In genomic region chr10:128673763-128674468, GRCm38 (mm10) we compare ENCODE assay signal across 8 mouse cellular contexts. TPM values are rescaled to one million over a fixed set of nuclear protein-coding genes. Genes with fewer than 3 reads are reported as not detected.
A peak's percentile ranks its signal among the peaks of the same experiment; 100 is the strongest.
DNase-seq lines count a peak whose midpoint lies in the region; ATAC-seq and TF ChIP-seq lines count a peak whose summit lies in the region.

TSS of gene Suox (minus strand) at chr10:128674073.

- H3K9me3 ChIP-seq in ES-E14 (ENCODE audit: control insufficient read depth, insufficient read depth, low read depth, low read length) = no peaks in the 10 kb centered on the region
- no peaks in the 10 kb centered on the region for H3K9me3 ChIP-seq in forebrain, postnatal 0 days (ENCODE audit: low read length)
- H3K9me3 ChIP-seq in neural tube, embryonic 15.5 days (replicated peaks) = no peaks in the 10 kb centered on the region

- intact Hi-C loops in heart, postnatal 36 days (cut with DNase I) = loop anchor here (1.0 to 5.0 kb wide), 3 partner anchors 48 to 122 kb away; partner anchors contain the start of genes Pa2g4 and Rps26

- no peaks in the 10 kb centered on the region for H3K36me3 ChIP-seq in ES-E14 (ENCODE audit: control insufficient read depth, insufficient read depth, low read length, poor library complexity, severe bottlenecking)
- H3K36me3 ChIP-seq in forebrain, postnatal 0 days (ENCODE audit: insufficient read depth) = peaks cover 8% of the 10 kb centered on the region; the same call in 1 of the 2 replicates
- H3K36me3 ChIP-seq in neural tube, embryonic 15.5 days = peaks cover 10% of the 10 kb centered on the region; the same call in 1 of the 2 replicates

- DNase-seq in ES-E14 (ENCODE audit: low read depth, low spot score) = peak; percentile 73
- DNase-seq in cerebellum, adult 18-20 months = peak; percentile 81 to 85
- DNase-seq in forebrain, postnatal 0 days = peak; percentile 85
- DNase-seq in heart, postnatal 36 days = peak; percentile 81 to 87
- DNase-seq in layer of hippocampus, adult 2 months (ENCODE audit: low spot score in 2 of 2) = peak; percentile 76 to 78
- DNase-seq in lung, adult 2 months = peak; percentile 88
- DNase-seq in testis, postnatal 10 days (ENCODE audit: low spot score) = peak; percentile 83

- H3K27me3 ChIP-seq in forebrain, postnatal 0 days (ENCODE audit: insufficient read depth, low read length) = no peaks in the 10 kb centered on the region
- no peaks in the 10 kb centered on the region for H3K27me3 ChIP-seq in neural tube, embryonic 15.5 days (replicated peaks)

- in situ Hi-C loops in ES-E14 (cut with MboI; ENCODE audit: low sequenced_read_pairs in 2 of 2, unreplicated experiment in 2 of 2) = loop anchor here in 1 of 2 experiments (10.0 kb wide), 1 partner anchor 59 kb away; no protein-coding TSS in a partner anchor

- peak; percentile 51; the same call in 1 of the 2 replicates for TF ChIP-seq POLR2A in lung, adult 2 months (IDR thresholded peaks at IDR 0.05; ENCODE audit: borderline replicate concordance, extremely low read depth, low read depth, low read length)

- peak within 1 kb of the TSS; percentile 73 to 84 for H3K4me3 ChIP-seq in ES-E14 (ENCODE audit: insufficient read depth in 1 of 2, low read depth in 1 of 2, low read length in 2 of 2, poor library complexity in 1 of 2, severe bottlenecking in 1 of 2)
- peak within 1 kb of the TSS; percentile 67 for H3K4me3 ChIP-seq in forebrain, postnatal 0 days (ENCODE audit: low read depth, low read length)
- H3K4me3 ChIP-seq in layer of hippocampus, adult 2 months = peak within 1 kb of the TSS; percentile 69
- H3K4me3 ChIP-seq in lung, adult 2 months (replicated peaks; ENCODE audit: extremely low read depth, low read depth, low read length) = peak within 1 kb of the TSS; percentile 63
- peak within 1 kb of the TSS; percentile 71 for H3K4me3 ChIP-seq in neural tube, embryonic 15.5 days (replicated peaks)

- under 1% methylated on average over 60 of the region's 60 CpGs for WGBS in forebrain, postnatal 0 days
- under 1% methylated on average over 58 of the region's 60 CpGs for WGBS in lung, adult 2 months
- under 1% methylated on average over 60 of the region's 60 CpGs for WGBS in neural tube, embryonic 15.5 days

- TF ChIP-seq CTCF in forebrain, postnatal 0 days (IDR thresholded peaks at IDR 0.05; ENCODE audit: low read depth) = no peak
- no peak for TF ChIP-seq CTCF in layer of hippocampus, adult 2 months (conservative IDR thresholded peaks at IDR 0.05)
- no peak for TF ChIP-seq CTCF in lung, adult 2 months (IDR thresholded peaks at IDR 0.05; ENCODE audit: insufficient read depth, low read length)

- peaks cover 0 to 4% of the 10 kb centered on the region in 2 experiments; a peak in 1 of 4 replicates for H3K4me1 ChIP-seq in ES-E14 (ENCODE audit: control insufficient read depth in 2 of 2, insufficient read depth in 2 of 2, low read length in 2 of 2, poor library complexity in 1 of 2)
- H3K4me1 ChIP-seq in forebrain, postnatal 0 days (ENCODE audit: insufficient read depth) = peaks cover 6% of the 10 kb centered on the region; the same call in 1 of the 2 replicates
- H3K4me1 ChIP-seq in lung, adult 2 months (ENCODE audit: control insufficient read depth, insufficient read depth, low read length) = peaks cover 2% of the 10 kb centered on the region; the same call in 1 of the 2 replicates
- peaks cover 18% of the 10 kb centered on the region for H3K4me1 ChIP-seq in neural tube, embryonic 15.5 days

- H3K9ac ChIP-seq in ES-E14 (ENCODE audit: insufficient read depth, low read depth, low read length, poor library complexity, severe bottlenecking) = peak within 1 kb of the TSS; percentile 64
- peak within 1 kb of the TSS; percentile 58 for H3K9ac ChIP-seq in forebrain, postnatal 0 days
- peak within 1 kb of the TSS; percentile 65 for H3K9ac ChIP-seq in neural tube, embryonic 15.5 days (replicated peaks)

- H3K4me2 ChIP-seq in forebrain, postnatal 0 days (ENCODE audit: low read depth) = peak within 1 kb of the TSS; percentile 95
- peak within 1 kb of the TSS; percentile 89 for H3K4me2 ChIP-seq in neural tube, embryonic 15.5 days

- ATAC-seq in forebrain, postnatal 0 days = peak; percentile 94
- peak; percentile 91 for ATAC-seq in neural tube, embryonic 15.5 days (ENCODE audit: low FRiP score)

- no peak within 1 kb of the TSS for H3K27ac ChIP-seq in ES-E14 (ENCODE audit: insufficient read depth, low read depth, low read length, poor library complexity, severe bottlenecking)
- H3K27ac ChIP-seq in forebrain, postnatal 0 days (ENCODE audit: low read depth, low read length) = peak within 1 kb of the TSS; percentile 45; the same call in 1 of the 2 replicates
- peak within 1 kb of the TSS; percentile 89 for H3K27ac ChIP-seq in layer of hippocampus, adult 2 months
- peak within 1 kb of the TSS; percentile 80 for H3K27ac ChIP-seq in neural tube, embryonic 15.5 days (replicated peaks)

TF ChIP-seq in ES-E14, 5 proteins besides CTCF, POLR2A, EP300 and RAD21:
- TF ChIP-seq ZC3H11A (IDR thresholded peaks at IDR 0.05; ENCODE audit: borderline replicate concordance, low read depth, low read length) = no peak
- no peak for TF ChIP-seq CHD2 (IDR thresholded peaks at IDR 0.05; ENCODE audit: low read depth, low read length)
- no peak for TF ChIP-seq MAFK (IDR thresholded peaks at IDR 0.05; ENCODE audit: insufficient read depth, low read depth, low read length)
- no peak for TF ChIP-seq HCFC1 (IDR thresholded peaks at IDR 0.05; ENCODE audit: borderline replicate concordance, insufficient read depth, low read length)
- TF ChIP-seq ZNF384 (IDR thresholded peaks at IDR 0.05; ENCODE audit: low read depth, low read length) = no peak
TF ChIP-seq in ES-E14: peak in this region for 0.

RNA-seq across cellular contexts. Expression of gene Suox, which starts in this region (rescaled TPM):
- 7.0 and 7.4 TPM in 2 replicates for total RNA-seq in ES-E14 (2012; rRNA removed)
- 10.6 and 12.6 TPM in 2 replicates for total RNA-seq in forebrain, postnatal 0 days (2014; rRNA removed)
- polyA plus RNA-seq in forebrain, postnatal 0 days (2015; fragmentation: Nextera tagmentation; extraction: Ambion mirVana) = 8.4 and 10.1 TPM in 2 replicates
- total RNA-seq in heart, postnatal 36 days (2021) = 10 to 100 TPM; 23.7 to 27.0 TPM
- 10 to 100 TPM; 12.5 to 12.6 TPM for total RNA-seq in layer of hippocampus, adult 2 months (2021)
- polyA plus RNA-seq in lung, adult 2 months (2012; rRNA removed) = 8.9 and 15.3 TPM in 2 replicates
- 15.7 and 17.0 TPM in 2 replicates for polyA plus RNA-seq in neural tube, embryonic 15.5 days (2015; fragmentation: Nextera tagmentation; extraction: Ambion mirVana)
